Mouse (Mus musculus): Measurements from ENCODE around the gene Zc3h12a.

DNA sequence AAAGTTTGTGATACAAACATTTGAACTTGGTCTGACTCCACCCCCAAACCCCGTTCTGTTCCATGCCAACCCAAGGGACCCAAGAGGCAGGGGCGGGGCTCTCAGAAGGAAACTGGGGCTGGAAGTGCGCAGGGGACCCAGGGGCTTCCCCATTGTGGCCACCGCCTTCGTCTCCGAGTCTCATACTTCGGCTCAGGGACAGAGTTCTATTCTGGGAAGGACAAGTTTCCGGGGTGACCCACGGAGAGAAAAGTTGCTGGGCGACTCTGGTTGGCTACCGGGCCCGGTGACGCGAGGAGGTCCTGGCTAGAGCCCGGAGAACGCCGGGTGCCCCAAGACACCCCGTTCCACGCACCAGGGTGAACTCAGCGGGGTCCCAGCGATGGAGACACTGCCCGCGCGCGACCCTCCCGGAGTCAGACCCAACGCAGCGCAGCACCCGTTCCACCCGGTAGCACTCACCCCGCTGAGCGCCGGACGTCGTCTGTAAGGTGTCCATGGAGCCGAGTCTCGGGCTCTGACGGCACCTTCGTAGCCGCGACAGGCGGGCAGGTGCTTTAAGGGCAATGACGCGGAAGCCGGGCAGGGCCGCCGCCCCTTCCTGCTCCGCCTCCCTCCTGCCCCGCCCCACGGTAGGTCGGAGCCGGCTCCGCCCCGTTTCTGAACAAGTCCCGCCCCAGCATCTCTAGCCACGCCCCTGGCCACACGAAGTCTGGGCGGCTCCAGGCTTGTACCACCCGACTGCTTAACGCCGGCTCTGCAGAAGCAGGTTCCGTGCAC lies at the start of gene Zc3h12a:
- peak; percentile 89 for TF ChIP-seq POLR2A (IDR thresholded peaks at IDR 0.05; ENCODE audit: low read depth, low read length)
- TF ChIP-seq CTCF (conservative IDR thresholded peaks at IDR 0.05; ENCODE audit: insufficient read depth, insufficient read length, low read depth, low read length) = no peak

All from kidney, adult 2 months (tissue).